Mouse (Mus musculus): ENCODE data around the gene Dus1l. TPM values are rescaled to one million over a fixed set of nuclear protein-coding genes. Genes with fewer than 3 reads are reported as not detected.
A peak's percentile ranks its signal among the peaks of the same experiment; 100 is the strongest.

Gene Dus1l
- total and polyA plus RNA-seq, 3 experiments = 98.7 to 155 (median 120) TPM

DNA sequence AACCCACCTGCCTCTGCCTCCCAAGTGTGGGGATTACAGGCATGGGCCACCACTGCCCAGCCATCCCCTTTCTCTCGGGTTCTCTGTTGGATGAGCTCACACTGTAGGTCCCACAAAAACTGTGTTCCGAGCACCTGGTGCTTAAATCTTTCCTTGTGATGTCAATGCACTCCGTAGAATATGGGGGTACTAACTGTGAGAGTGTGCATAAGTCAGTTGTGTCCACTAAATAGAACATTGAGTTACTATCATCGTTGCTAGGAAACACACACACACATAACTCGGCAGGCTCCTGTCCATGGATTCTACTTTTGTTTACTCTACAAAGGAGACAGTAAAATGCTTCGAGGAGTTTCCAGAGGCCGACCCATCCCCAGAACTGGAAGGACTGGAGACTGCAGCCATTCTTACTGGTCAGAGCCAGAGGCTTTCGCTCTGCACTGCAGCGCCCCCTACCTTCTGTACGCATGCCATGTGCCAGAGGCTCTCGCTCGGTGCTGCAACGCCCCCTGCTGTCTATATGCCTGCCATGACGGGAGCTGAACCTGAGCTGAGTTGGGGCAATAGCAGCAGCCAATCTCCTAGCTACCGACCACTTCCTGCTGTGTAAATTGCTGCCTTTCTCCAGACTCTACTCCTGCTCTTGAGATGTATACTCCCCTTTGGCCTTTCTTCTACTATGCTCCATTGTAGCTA is 20.3 kb downstream of the Dus1l start:
- dilution Hi-C loops (cut with MboI; ENCODE audit: extremely low pct_ligation_motif_present, extremely low pct_unique_long_range_greater_than_20kb, low sequenced_read_pairs) = no loop called here
- no peaks in the 10 kb centered on the region for H3K9me3 ChIP-seq (replicated peaks; ENCODE audit: low read length)
- H3K79me2 ChIP-seq (replicated peaks; ENCODE audit: control insufficient read depth, extremely low read depth, insufficient read depth, poor library complexity, severe bottlenecking) = no peaks in the 10 kb centered on the region
- peaks cover 0 to 9% of the 10 kb centered on the region in 2 experiments; a peak in 2 of 4 replicates for H3K4me1 ChIP-seq (ENCODE audit: control insufficient read depth in 1 of 2, insufficient read depth in 2 of 2)
- in situ Hi-C loops (cut with MboI; ENCODE audit: low pct_ligation_motif_present, low pct_unique_long_range_greater_than_20kb, low sequenced_read_pairs) = no loop called here
- no peaks in the 10 kb centered on the region for H3K27me3 ChIP-seq (replicated peaks)
- peaks cover 6 to 14% of the 10 kb centered on the region in 2 experiments for H3K36me3 ChIP-seq (replicated peaks in 1 of 2; ENCODE audit: control insufficient read depth in 1 of 2, insufficient read depth in 1 of 2, low read length in 1 of 2)
- H3K9ac ChIP-seq (ENCODE audit: insufficient read depth, low read depth) = 0 out of 2 replicates have a peak overlapping the region, but pooled peaks have one; percentile 8
- H3K27ac ChIP-seq (ENCODE audit: insufficient read depth, low read depth) = no peak overlapping the region
- TF ChIP-seq CTCF (conservative IDR thresholded peaks at IDR 0.05 in 1 of 2, IDR thresholded peaks at IDR 0.05 in 1 of 2; ENCODE audit: low read depth in 2 of 2, low read length in 2 of 2) (peak; percentile 99 to 100), MYC (IDR thresholded peaks at IDR 0.05; ENCODE audit: low read depth, low read length) (peak; percentile 100), GABPA (IDR thresholded peaks at IDR 0.05; ENCODE audit: insufficient replicate concordance, low read depth, low read length) (no peak), ZC3H11A (IDR thresholded peaks at IDR 0.05; ENCODE audit: low read depth, low read length) (peak; percentile 97), RCOR1 (conservative IDR thresholded peaks at IDR 0.05; ENCODE audit: low read depth, low read length) (no peak), NELFE (IDR thresholded peaks at IDR 0.05; ENCODE audit: low read depth, low read length) (peak; percentile 97; the same call in 1 of the 2 replicates), MEF2A (IDR thresholded peaks at IDR 0.05; ENCODE audit: borderline replicate concordance, low read depth, low read length) (peak; percentile 82), HCFC1 (IDR thresholded peaks at IDR 0.05; ENCODE audit: low read depth, low read length) (peak; percentile 67), USF1 (IDR thresholded peaks at IDR 0.05; ENCODE audit: low read depth, low read length) (no peak), JUN (IDR thresholded peaks at IDR 0.05; ENCODE audit: insufficient read depth, low read depth, low read length) (no peak), UBTF (IDR thresholded peaks at IDR 0.05; ENCODE audit: low read depth, low read length) (no peak), MAX (IDR thresholded peaks at IDR 0.05; ENCODE audit: low read length) (peak; percentile 99), ZMIZ1 (IDR thresholded peaks at IDR 0.05; ENCODE audit: low read depth, low read length) (no peak), BHLHE40 (IDR thresholded peaks at IDR 0.05; ENCODE audit: low read depth, low read length) (peak; percentile 58), TCF12 (IDR thresholded peaks at IDR 0.05; ENCODE audit: low read depth, low read length) (peak; percentile 77), NRF1 (IDR thresholded peaks at IDR 0.05; ENCODE audit: low read depth, low read length) (peak; percentile 52), MAZ (IDR thresholded peaks at IDR 0.05; ENCODE audit: low read depth, low read length) (peak; percentile 28; the same call in 1 of the 2 replicates), SMC3 (IDR thresholded peaks at IDR 0.05; ENCODE audit: low read depth, low read length) (peak; percentile 100), KAT2A (IDR thresholded peaks at IDR 0.05; ENCODE audit: insufficient replicate concordance, low read length) (no peak), ZNF384 (IDR thresholded peaks at IDR 0.05; ENCODE audit: low read depth, low read length) (no peak), RAD21 (IDR thresholded peaks at IDR 0.05; ENCODE audit: low read depth, low read length) (no peak; the same call in none of the 2 replicates), EP300 (IDR thresholded peaks at IDR 0.05; ENCODE audit: low read length) (peak; percentile 29; the same call in 1 of the 2 replicates), POLR2A (IDR thresholded peaks at IDR 0.05; ENCODE audit: low read depth, low read length) (peak; percentile 37), CHD2 (IDR thresholded peaks at IDR 0.05; ENCODE audit: low read length) (no peak), PAX5 (IDR thresholded peaks at IDR 0.05; ENCODE audit: low read length) (no peak), MAFK (IDR thresholded peaks at IDR 0.05; ENCODE audit: insufficient replicate concordance, low read length) (no peak), POLR2AphosphoS2 (IDR thresholded peaks at IDR 0.05; ENCODE audit: low read depth, low read length) (no peak), ZKSCAN1 (IDR thresholded peaks at IDR 0.05; ENCODE audit: borderline replicate concordance, low read depth, low read length) (no peak), CHD1 (IDR thresholded peaks at IDR 0.05; ENCODE audit: low read depth, low read length) (no peak), ETS1 (conservative IDR thresholded peaks at IDR 0.05; ENCODE audit: low read depth, low read length) (no peak; the same call in 1 of the 2 replicates), SIN3A (IDR thresholded peaks at IDR 0.05; ENCODE audit: low read length) (peak; percentile 84; the same call in 1 of the 2 replicates), USF2 (conservative IDR thresholded peaks at IDR 0.05; ENCODE audit: low read depth, low read length) (no peak), MXI1 (IDR thresholded peaks at IDR 0.05; ENCODE audit: low read depth, low read length) (peak; percentile 74; the same call in 1 of the 2 replicates), IRF4 (IDR thresholded peaks at IDR 0.05; ENCODE audit: low read depth, low read length) (peak; percentile 84), JUND (conservative IDR thresholded peaks at IDR 0.05; ENCODE audit: low read depth, low read length) (no peak), E2F4 (IDR thresholded peaks at IDR 0.05; ENCODE audit: insufficient replicate concordance, low read depth, low read length) (no peak), ELF1 (IDR thresholded peaks at IDR 0.05; ENCODE audit: low read depth, low read length) (peak; percentile 82), TBP (conservative IDR thresholded peaks at IDR 0.05; ENCODE audit: low read depth, low read length) (no peak)
- DNase-seq (ENCODE audit: extremely low read depth) = peak; percentile 98
- no peak overlapping the region; the same call in 1 of the 2 replicates for H3K4me2 ChIP-seq (ENCODE audit: insufficient read depth, low read depth, poor library complexity, severe bottlenecking)
- H3K4me3 ChIP-seq (replicated peaks in 1 of 3; ENCODE audit: low read depth in 2 of 3, low read length in 2 of 3, poor library complexity in 1 of 3) = no peak overlapping the region
